Comparison of ENCODE assay signal across 12 mouse cellular contexts in genomic region chr11:17083866-17084265, GRCm38 (mm10). TPM values are rescaled to one million over a fixed set of nuclear protein-coding genes. Genes with fewer than 3 reads are reported as not detected.
A peak's percentile ranks its signal among the peaks of the same experiment; 100 is the strongest.
DNase-seq lines count a peak whose midpoint lies in the region; ATAC-seq and TF ChIP-seq lines count a peak whose summit lies in the region.
"Had no signal": no experiment of that assay in that cellular context is flagged by ENCODE, and none has a peak within 500 bp of the region (broad histone marks: within the 10 kb centered on the region; RNA-seq: fewer than 3 reads in every experiment).

No protein-coding gene starts in this region.

- no peak overlapping the region for H3K4me2 ChIP-seq in heart, embryonic 16.5 days (ENCODE audit: low read depth, low read length)
- H3K4me2 ChIP-seq: hindbrain, embryonic 12.5 days; lung, embryonic 15.5 days; midbrain, embryonic 15.5 days had no signal

- TF ChIP-seq CTCF in lung, adult 2 months (IDR thresholded peaks at IDR 0.05; ENCODE audit: insufficient read depth, low read length): no peak

- H3K9me3 ChIP-seq in heart, embryonic 16.5 days (replicated peaks; ENCODE audit: control insufficient read depth, low read length): no peaks in the 10 kb centered on the region
- H3K9me3 ChIP-seq: hindbrain, embryonic 12.5 days; lung, embryonic 15.5 days; midbrain, embryonic 15.5 days had no signal

- 29% methylated on average over 1 of the region's 1 CpGs for WGBS in heart, embryonic 16.5 days
- WGBS in lung, adult 2 months: 34% methylated on average over 1 of the region's 1 CpGs

- intact Hi-C loops in heart, postnatal 14 days (cut with DNase I): loop anchor here (10.0 kb wide), 1 partner anchor 121 kb away; no protein-coding TSS in a partner anchor

- H3K9ac ChIP-seq in heart, embryonic 16.5 days (ENCODE audit: low read length): no peak overlapping the region
- H3K9ac ChIP-seq: hindbrain, embryonic 12.5 days; lung, embryonic 15.5 days; midbrain, embryonic 15.5 days had no signal

- H3K27me3 ChIP-seq in heart, embryonic 16.5 days (ENCODE audit: control insufficient read depth, insufficient read depth, low read length): no peaks in the 10 kb centered on the region
- H3K27me3 ChIP-seq: hindbrain, embryonic 12.5 days; lung, embryonic 15.5 days; midbrain, embryonic 15.5 days had no signal

- no peak overlapping the region for H3K27ac ChIP-seq in heart, embryonic 16.5 days (ENCODE audit: low read length)
- H3K27ac ChIP-seq: heart, adult 2 months; hindbrain, embryonic 12.5 days; lung, embryonic 15.5 days; midbrain, embryonic 15.5 days had no signal

- H3K4me3 ChIP-seq in heart, embryonic 16.5 days (ENCODE audit: low read length): no peak overlapping the region
- H3K4me3 ChIP-seq in lung, adult 2 months (replicated peaks; ENCODE audit: extremely low read depth, low read depth, low read length): no peak overlapping the region
- H3K4me3 ChIP-seq: heart, adult 2 months; hindbrain, embryonic 12.5 days; lung, embryonic 15.5 days; midbrain, embryonic 15.5 days had no signal

- no peak for DNase-seq in heart, postnatal 14 days
- peak; percentile 4 for DNase-seq in lung, postnatal 10 days
- DNase-seq in lung, adult 2 months: no peak
- peak; percentile 57 for DNase-seq in fibroblast of lung, adult 2 months (ENCODE audit: low read depth)
- DNase-seq in telencephalon, adult 2 months (ENCODE audit: low read depth, low spot score): peak; percentile 69
- DNase-seq: heart, adult 2 months; spleen, adult 18-20 months had no signal

- H3K36me3 ChIP-seq in heart, embryonic 16.5 days (ENCODE audit: control insufficient read depth, insufficient read depth): no peaks in the 10 kb centered on the region
- H3K36me3 ChIP-seq: hindbrain, embryonic 12.5 days; lung, embryonic 15.5 days; midbrain, embryonic 15.5 days had no signal

- no peak for TF ChIP-seq POLR2A in lung, adult 2 months (IDR thresholded peaks at IDR 0.05; ENCODE audit: borderline replicate concordance, extremely low read depth, low read depth, low read length)

- 0 out of 2 replicates have a peak, but pooled peaks have one; percentile 32 for ATAC-seq in heart, embryonic 16.5 days (replicated peaks; ENCODE audit: extremely low read depth, insufficient read depth, low FRiP score)
- no peak for ATAC-seq in activated CD4-positive, CD25-positive, alpha-beta regulatory T cell, adult 4 months
- ATAC-seq: midbrain, embryonic 15.5 days had no signal

- H3K4me1 ChIP-seq in heart, embryonic 16.5 days (ENCODE audit: control insufficient read depth, insufficient read depth, low read length): peaks cover 7% of the 10 kb centered on the region
- no peaks in the 10 kb centered on the region for H3K4me1 ChIP-seq in lung, adult 2 months (ENCODE audit: control insufficient read depth, insufficient read depth, low read length)
- H3K4me1 ChIP-seq: hindbrain, embryonic 12.5 days; lung, embryonic 15.5 days; midbrain, embryonic 15.5 days had no signal

RNA-seq across cellular contexts. Expression of gene Plek, which starts 31.7 kb away (rescaled TPM):
- 2.3 and 3.0 TPM in 2 replicates for polyA plus RNA-seq in heart, embryonic 16.5 days (2015; fragmentation: Nextera tagmentation; extraction: Ambion mirVana)
- 1 to 10 TPM; 3.0 to 4.1 TPM for total RNA-seq in heart, postnatal 14 days (2021)
- polyA plus RNA-seq in lung, adult 2 months (2012; rRNA removed): 3.4 and 7.0 TPM in 2 replicates
- polyA plus RNA-seq in activated CD4-positive, CD25-positive, alpha-beta regulatory T cell, adult 4 months (2017; shearing (Covaris generic)): 1 to 10 TPM; 4.1 to 10.0 TPM

RNA-seq across cellular contexts. Expression of gene Cnrip1, which starts 32.5 kb away (rescaled TPM):
- 11.2 and 12.3 TPM in 2 replicates for polyA plus RNA-seq in heart, embryonic 16.5 days (2015; fragmentation: Nextera tagmentation; extraction: Ambion mirVana)
- 1 to 10 TPM; 6.8 to 7.8 TPM for total RNA-seq in heart, postnatal 14 days (2021)
- 15.6 and 16.7 TPM in 2 replicates for polyA plus RNA-seq in lung, adult 2 months (2012; rRNA removed)
- polyA plus RNA-seq in activated CD4-positive, CD25-positive, alpha-beta regulatory T cell, adult 4 months (2017; shearing (Covaris generic)): 1 to 10 TPM; 4.5 to 6.6 TPM

Comparison
In these comparisons a context has a peak if more than half of its experiments do, and no peak if none do; other contexts are left out.
1. DNase-seq: peak in lung, postnatal 10 days (single experiment), fibroblast of lung, adult 2 months (single experiment) and telencephalon, adult 2 months (single experiment); none in heart, postnatal 14 days (0 of 2) and lung, adult 2 months (single experiment).